Mouse (Mus musculus) kidney, postnatal 0 days (tissue): ENCODE data around the gene Olfr549. TPM values are rescaled to one million over a fixed set of nuclear protein-coding genes. Genes with fewer than 3 reads are reported as not detected.

Source experiments
- ATAC-seq: fragments of 200-750 bp; cut with Nextera tagmentation; replicated peaks from 2 replicates; pipeline ENCODE4 v1.8.0; 2017; ENCODE audit warnings: low read depth, moderate number of reproducible peaks, moderate TSS enrichment, moderate library complexity; ENCODE audit not compliant: low FRiP score
- DNase-seq: peaks from one replicate; pipeline ENCODE4 v3.0.0-alpha.2; 2016; ENCODE audit warnings: low spot score
- H3K27ac ChIP-seq: fragments of 300-500 bp; sonication (generic); 2 replicates; pipeline ENCODE4 v1.5.1; 2014; ENCODE audit warnings: mild to moderate bottlenecking
- H3K27me3 ChIP-seq: fragments of 300-500 bp; sonication (generic); 2 replicates; pipeline ENCODE4 v1.6.1; 2014; ENCODE audit warnings: low read length, mixed read lengths; ENCODE audit not compliant: insufficient read depth
- H3K36me3 ChIP-seq: fragments of 300-500 bp; sonication (generic); 2 replicates; pipeline ENCODE4 v1.6.1; 2014; ENCODE audit warnings: low read length, mixed read lengths; ENCODE audit not compliant: insufficient read depth
- H3K4me1 ChIP-seq: fragments of 300-500 bp; sonication (generic); replicated peaks from 2 replicates; pipeline ENCODE4 v1.6.1; 2014; ENCODE audit warnings: antibody characterized with exemption, low read length, mixed read lengths; ENCODE audit not compliant: insufficient read depth
- H3K4me2 ChIP-seq: fragments of 300-500 bp; sonication (generic); 2 replicates; pipeline ENCODE4 v1.6.1; 2014; ENCODE audit warnings: mild to moderate bottlenecking, low read length, moderate library complexity, mixed read lengths
- H3K4me3 ChIP-seq: fragments of 300-500 bp; sonication (generic); replicated peaks from 2 replicates; pipeline ENCODE4 v1.5.1; 2014; ENCODE audit warnings: low read depth, low read length
- H3K9ac ChIP-seq: fragments of 300-500 bp; sonication (generic); 2 replicates; pipeline ENCODE4 v1.6.1; 2014; ENCODE audit warnings: low read depth, low read length
- H3K9me3 ChIP-seq: fragments of 300-500 bp; sonication (generic); replicated peaks from 2 replicates; pipeline ENCODE4 v1.6.1; 2016; ENCODE audit warnings: low read length, inconsistent platforms, mixed read lengths
- CTCF ChIP-seq: IDR thresholded peaks from 2 replicates; pipeline ENCODE4 v1.5.1; 2016; ENCODE audit warnings: antibody characterized with exemption, low read depth, mild to moderate bottlenecking, moderate library complexity
- WGBS: fragments of 180-500 bp; shearing (Covaris S2); extraction: QIAGEN DNeasy Blood & Tissue Kit; methylation state at CpG from one replicate; pipeline ENCODE4 v1.1.7; 2014; 5-methylcytosine and 5-hydroxymethylcytosine counted together
- polyA plus RNA-seq: library from polyadenylated mRNA; unstranded; fragments of >200 nt; fragmentation: Nextera tagmentation; extraction: Ambion mirVana; gene quantifications from 2 replicates; pipeline ENCODE4 v1.2.1, GENCODE M21; 2015

The Olfr549 gene
- polyA plus RNA-seq, 1 experiment from 2014 or later: not detected

- H3K36me3 ChIP-seq: no peaks in the 10 kb centered on the region
- 81% methylated on average over 3 of the region's 3 CpGs for WGBS
Observed at GRCm38 (mm10) chr7:102573174-102573830, 23.6 kb downstream of the Olfr549 start.

GRCm38 (mm10) chr7:102575998-102576397, 26.3 kb downstream of the Olfr549 start:
- ATAC-seq: no peak

More at GRCm38 (mm10) chr7:102573174-102573830, 23.6 kb downstream of the Olfr549 start:
- DNase-seq: no peak
- no peak for ATAC-seq
- Histone ChIP-seq H3K9ac (no peak overlapping the region), H3K9me3 (no peaks in the 10 kb centered on the region), H3K4me3 (no peak overlapping the region), H3K27me3 (no peaks in the 10 kb centered on the region), H3K4me2 (no peak overlapping the region), H3K27ac (no peak overlapping the region), H3K4me1 (no peaks in the 10 kb centered on the region)
- no peak for TF ChIP-seq CTCF

GRCm38 (mm10) chr7:102591786-102592185, 42.1 kb downstream of the Olfr549 start, which contains the start of gene Olfr551:
Gene Olfr551, minus strand, starts transcription at chr7:102591886.
- no peaks in the 10 kb centered on the region for H3K27me3 ChIP-seq
- ATAC-seq (no peak), DNase-seq (no peak)
- no peaks in the 10 kb centered on the region for H3K4me1 ChIP-seq
- H3K4me2 ChIP-seq: no peak within 1 kb of the TSS
- H3K27ac ChIP-seq: no peak within 1 kb of the TSS
- WGBS: 85% methylated on average over 3 of the region's 3 CpGs
- no peak within 1 kb of the TSS for H3K9ac ChIP-seq
- no peak within 1 kb of the TSS for H3K4me3 ChIP-seq
- TF ChIP-seq CTCF: no peak
- H3K9me3 ChIP-seq: no peaks in the 10 kb centered on the region
- no peaks in the 10 kb centered on the region for H3K36me3 ChIP-seq

More at GRCm38 (mm10) chr7:102575998-102576397, 26.3 kb downstream of the Olfr549 start:
- Histone ChIP-seq H3K4me3 (no peak overlapping the region), H3K4me2 (no peak overlapping the region), H3K9me3 (no peaks in the 10 kb centered on the region), H3K4me1 (no peaks in the 10 kb centered on the region), H3K27me3 (no peaks in the 10 kb centered on the region), H3K36me3 (no peaks in the 10 kb centered on the region), H3K27ac (no peak overlapping the region), H3K9ac (no peak overlapping the region)
- no peak for DNase-seq
- WGBS: 70% methylated on average over 6 of the region's 6 CpGs
- TF ChIP-seq CTCF: no peak

GRCm38 (mm10) chr7:102597378-102598031, 47.8 kb downstream of the Olfr549 start, which contains the start of gene Olfr552:
Gene Olfr552, plus strand, starts transcription at chr7:102597770.
- ATAC-seq (no peak), DNase-seq (no peak)
- 62% methylated on average over 1 of the region's 1 CpGs for WGBS
- Histone ChIP-seq H3K27ac (no peak within 1 kb of the TSS), H3K27me3 (no peaks in the 10 kb centered on the region), H3K9ac (no peak within 1 kb of the TSS), H3K36me3 (no peaks in the 10 kb centered on the region), H3K4me1 (no peaks in the 10 kb centered on the region), H3K4me3 (no peak within 1 kb of the TSS), H3K9me3 (no peaks in the 10 kb centered on the region), H3K4me2 (no peak within 1 kb of the TSS)
- TF ChIP-seq CTCF: no peak

Other genes with a start within 250 kb of the Olfr549 start
- gene Rrm1, start 108.2 kb upstream of the Olfr549 start, polyA plus RNA-seq: 52.0 and 70.6 TPM in 2 replicates
- gene Olfr543, start 68.2 kb upstream of the Olfr549 start, polyA plus RNA-seq: not detected in 2 replicates
- gene Olfr544, start 61.6 kb upstream of the Olfr549 start, polyA plus RNA-seq: 0.05 and 0.06 TPM in 2 replicates
- not detected in 2 replicates for gene Olfr545, start 50.3 kb upstream of the Olfr549 start, polyA plus RNA-seq
- gene Olfr547, start 15.1 kb upstream of the Olfr549 start, polyA plus RNA-seq: not detected in 2 replicates
- gene Olfr548-ps1, start 9.0 kb upstream of the Olfr549 start, polyA plus RNA-seq: not detected in 2 replicates
- 1.1 TPM in 2 replicates for gene Trim21, start 15.6 kb downstream of the Olfr549 start, polyA plus RNA-seq
- not detected in 2 replicates for gene Olfr550, start 21.6 kb downstream of the Olfr549 start, polyA plus RNA-seq
- not detected in 2 replicates for gene Olfr551, start 42.0 kb downstream of the Olfr549 start, polyA plus RNA-seq
- not detected in 2 replicates for gene Olfr552, start 47.9 kb downstream of the Olfr549 start, polyA plus RNA-seq
- gene Olfr553, start 68.3 kb downstream of the Olfr549 start, polyA plus RNA-seq: not detected in 2 replicates
- gene Olfr554, start 88.6 kb downstream of the Olfr549 start, polyA plus RNA-seq: not detected in 2 replicates
- gene Olfr555, start 109.0 kb downstream of the Olfr549 start, polyA plus RNA-seq: not detected in 2 replicates
- not detected in 2 replicates for gene Olfr556, start 115.0 kb downstream of the Olfr549 start, polyA plus RNA-seq
- gene Trim68, start 137.5 kb downstream of the Olfr549 start, polyA plus RNA-seq: 10.6 and 11.3 TPM in 2 replicates
- gene Olfr557, start 146.0 kb downstream of the Olfr549 start, polyA plus RNA-seq: not detected in 2 replicates
- 1.3 and 1.4 TPM in 2 replicates for gene Olfr558, start 152.3 kb downstream of the Olfr549 start, polyA plus RNA-seq
- gene Olfr33, start 169.2 kb downstream of the Olfr549 start, polyA plus RNA-seq: not detected in 2 replicates
- not detected in 2 replicates for gene Olfr559, start 177.6 kb downstream of the Olfr549 start, polyA plus RNA-seq
- not detected in 2 replicates for gene Olfr560, start 209.5 kb downstream of the Olfr549 start, polyA plus RNA-seq
- gene Olfr78, start 209.6 kb downstream of the Olfr549 start, polyA plus RNA-seq: 0.50 and 0.63 TPM in 2 replicates
- gene Olfr561, start 221.4 kb downstream of the Olfr549 start, polyA plus RNA-seq: 0.09 TPM in 1 of 2 replicates, not detected in the other